Mouse (Mus musculus) A20 (cell line): ENCODE results near the gene Dstyk.

ENCODE experiments used
- DNase-seq: peaks from one replicate; pipeline ENCODE4 v3.0.0-alpha.2; 2011; ENCODE audit warnings: low read depth, low spot score

The Dstyk gene

DNA sequence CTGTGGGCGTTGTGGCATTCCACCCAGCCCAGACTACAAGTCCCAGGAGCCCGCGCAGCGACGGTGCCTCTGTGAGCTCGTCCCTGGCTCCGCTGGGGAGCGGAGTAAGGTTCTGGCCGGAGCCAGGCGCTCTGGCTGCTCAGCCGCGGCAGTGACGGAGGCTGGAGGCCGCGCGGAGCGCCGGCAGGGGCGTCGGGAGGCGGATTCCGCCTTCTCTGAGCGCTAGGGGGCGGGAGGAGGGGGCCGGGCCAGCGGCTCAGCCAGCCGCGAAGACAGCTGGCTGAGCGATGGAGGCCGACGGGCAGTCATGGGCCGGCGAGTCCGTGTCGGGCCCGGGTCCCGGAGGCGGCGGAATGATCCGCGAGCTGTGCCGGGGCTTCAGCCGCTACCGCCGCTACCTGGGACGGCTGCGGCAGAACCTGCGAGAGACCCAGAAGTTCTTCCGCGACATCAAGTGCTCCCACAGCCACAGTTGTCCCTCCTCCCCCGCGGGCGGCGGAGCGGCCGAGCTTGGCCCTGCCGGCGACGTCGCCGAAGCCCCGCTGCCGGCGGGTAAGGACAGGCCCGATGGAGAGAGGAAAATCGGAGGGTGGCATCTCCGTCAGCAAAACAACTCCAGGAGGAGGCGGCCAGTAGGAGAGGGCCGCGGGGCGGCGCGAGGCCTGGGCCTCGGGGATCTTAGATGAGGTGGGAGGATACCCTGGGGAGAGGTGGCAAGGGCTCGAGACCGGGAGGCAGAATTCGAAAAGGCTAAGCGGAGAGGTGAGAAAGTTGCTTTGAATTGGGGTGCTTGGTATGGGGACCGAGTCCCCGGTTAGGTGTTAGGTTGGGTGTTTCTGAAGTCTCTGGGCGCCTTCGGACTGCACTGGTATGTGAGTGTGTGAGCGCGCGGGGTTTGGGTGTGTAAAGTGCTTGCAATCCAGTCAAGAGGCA is at the start of gene Dstyk:
TSS of gene Dstyk (plus strand) at position 237 of the 933 bp plus-strand sequence.
- peak; percentile 91 for DNase-seq

GRCm38 (mm10) chr1:132367692-132368506 is 49.5 kb upstream of the Dstyk start:
- DNase-seq = peak; percentile 77

- peak; percentile 11 for DNase-seq
Measured at GRCm38 (mm10) chr1:132370681-132371173, 46.6 kb upstream of the Dstyk start.

DNA sequence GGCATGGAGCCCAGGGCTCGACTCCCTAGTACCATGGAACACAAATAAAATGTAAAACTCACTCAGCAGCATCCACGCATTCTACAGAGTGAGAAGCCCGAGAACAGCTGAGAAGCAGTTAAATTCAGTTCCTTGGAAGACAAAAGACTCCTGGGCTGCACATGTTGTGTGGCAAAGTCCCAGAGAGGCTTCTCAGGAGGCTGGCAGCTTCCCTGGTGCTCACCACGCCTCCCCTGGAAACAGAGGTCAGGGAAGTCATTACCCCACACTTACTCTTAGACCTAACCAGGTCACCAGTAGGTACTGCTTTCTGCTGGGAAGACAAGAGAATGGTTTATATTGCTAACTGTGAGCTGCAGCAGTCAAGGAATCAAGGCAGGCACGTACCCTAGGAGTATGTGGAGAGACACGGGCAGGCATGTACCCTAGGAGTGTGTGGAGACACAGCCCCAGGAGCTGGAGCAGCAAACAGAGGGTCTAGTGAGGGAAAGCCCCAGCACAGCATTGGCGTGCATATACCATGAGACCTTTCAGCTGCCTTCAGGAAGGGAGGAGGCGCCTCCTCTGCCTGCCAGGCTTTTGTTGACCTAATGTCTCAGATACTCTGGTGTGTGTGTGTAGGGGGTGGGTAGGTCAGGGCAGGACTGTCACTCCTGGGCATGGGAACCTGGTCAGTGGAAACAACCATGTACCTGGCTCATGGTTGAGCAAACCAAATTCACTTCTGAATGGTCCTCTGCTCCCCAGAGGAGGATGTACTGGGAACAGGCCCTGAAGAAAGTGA is 45.9 kb upstream of the Dstyk start:
- DNase-seq = no peak

DNA sequence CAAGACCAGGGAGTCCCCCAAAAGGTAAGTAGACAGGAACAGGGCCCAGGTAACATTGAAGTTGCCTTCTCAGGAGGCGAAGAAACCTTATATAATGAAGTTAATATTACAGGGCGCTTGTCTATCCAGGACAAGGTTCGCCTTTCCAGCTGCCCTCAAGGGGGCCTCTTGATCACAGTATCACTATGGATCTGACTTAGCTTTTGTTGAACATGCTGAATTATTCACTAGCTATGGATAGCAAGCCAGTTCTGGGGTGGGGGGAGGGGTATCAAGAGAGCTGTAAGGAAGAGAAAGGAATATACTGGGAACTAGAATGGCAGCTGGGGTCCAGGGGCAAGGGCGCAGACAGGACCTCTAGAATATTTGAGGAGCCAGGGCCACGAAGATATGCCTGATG is 45.0 kb upstream of the Dstyk start:
- no peak for DNase-seq

- DNase-seq = no peak
Measured at GRCm38 (mm10) chr1:132372896-132373534, 44.3 kb upstream of the Dstyk start.

GRCm38 (mm10) chr1:132374140-132374872 is 43.0 kb upstream of the Dstyk start:
- no peak for DNase-seq

DNA sequence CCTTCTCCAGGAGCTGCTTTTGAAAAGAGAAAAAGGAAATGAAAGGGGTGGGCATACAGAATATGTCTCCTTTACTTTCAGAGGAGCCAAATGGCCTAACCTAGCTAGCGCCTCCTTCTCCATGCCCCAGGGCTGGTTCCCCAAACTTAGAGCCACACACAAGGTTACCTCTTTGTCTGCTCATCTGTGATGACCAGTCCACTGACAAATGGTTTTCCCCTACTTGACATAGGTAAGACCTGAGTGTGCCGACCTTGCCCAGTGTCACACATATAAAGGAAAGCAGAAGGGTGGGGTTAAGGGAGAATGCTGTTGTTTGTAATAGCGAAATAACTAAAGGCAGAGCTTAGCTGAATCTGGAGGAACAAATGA is 42.5 kb upstream of the Dstyk start:
- DNase-seq = peak; percentile 12

DNA sequence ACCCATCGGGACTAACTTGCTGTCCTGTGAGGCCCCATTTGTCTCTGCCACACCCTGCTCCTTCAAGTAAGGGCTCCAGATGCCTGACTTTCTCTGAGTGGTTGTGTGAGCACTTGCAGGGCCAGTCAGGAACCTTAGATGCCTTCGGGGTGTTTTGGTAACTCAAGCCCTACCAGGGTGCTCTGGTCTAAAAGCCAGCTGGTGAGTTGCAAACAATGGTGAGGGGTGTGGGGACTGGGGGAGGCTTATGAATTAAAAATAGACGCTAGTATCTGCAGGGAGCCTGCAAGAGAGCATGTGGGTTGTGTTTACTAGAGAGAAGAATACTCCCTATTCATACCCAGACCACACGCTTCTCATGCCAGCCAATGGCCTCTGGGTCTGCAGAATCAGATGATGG is 42.1 kb upstream of the Dstyk start:
- DNase-seq = no peak

DNA sequence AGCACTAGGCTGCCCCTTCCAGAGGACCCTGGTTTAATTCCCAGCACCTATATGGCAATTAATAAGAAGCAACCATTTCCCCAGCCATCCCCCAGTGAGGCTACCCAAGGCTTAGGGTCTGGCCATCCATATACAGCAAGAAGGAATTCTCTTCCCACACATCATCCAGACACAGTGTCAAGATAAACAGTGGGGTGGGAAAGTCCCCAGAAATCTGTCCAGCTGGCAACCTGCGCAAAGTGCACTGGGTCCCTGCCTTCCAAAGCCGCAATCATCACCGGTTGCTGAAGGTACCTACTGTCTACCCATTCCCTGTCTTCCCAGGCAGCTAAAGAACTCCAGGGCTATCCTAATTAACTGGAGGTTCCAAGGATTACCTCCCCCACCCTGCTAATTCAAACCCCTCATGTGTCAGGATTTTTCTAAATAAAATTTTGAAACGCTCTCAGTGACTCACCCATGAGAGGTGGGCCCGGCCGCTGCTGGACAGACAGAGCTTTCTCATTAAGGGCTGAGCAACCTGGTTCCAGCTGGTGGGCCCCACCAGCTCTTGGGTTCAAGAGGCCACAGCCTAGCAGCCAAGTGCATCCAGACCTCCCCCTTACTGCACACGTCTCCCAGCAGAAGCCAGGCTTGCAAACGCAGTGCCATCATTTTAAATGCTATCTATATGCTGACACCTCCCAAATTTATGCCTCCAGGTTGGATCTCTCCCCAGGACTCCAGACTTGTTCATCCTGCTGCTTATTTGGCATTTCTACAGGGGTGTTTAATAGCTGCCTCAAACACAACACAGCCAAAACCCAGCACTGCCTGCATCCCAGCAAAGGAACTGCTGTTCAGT is 40.9 kb upstream of the Dstyk start:
- DNase-seq = no peak

- DNase-seq = no peak
Measured at GRCm38 (mm10) chr1:132377055-132377365, 40.3 kb upstream of the Dstyk start.

- no peak for DNase-seq
Measured at GRCm38 (mm10) chr1:132377811-132378210, 39.5 kb upstream of the Dstyk start.

DNA sequence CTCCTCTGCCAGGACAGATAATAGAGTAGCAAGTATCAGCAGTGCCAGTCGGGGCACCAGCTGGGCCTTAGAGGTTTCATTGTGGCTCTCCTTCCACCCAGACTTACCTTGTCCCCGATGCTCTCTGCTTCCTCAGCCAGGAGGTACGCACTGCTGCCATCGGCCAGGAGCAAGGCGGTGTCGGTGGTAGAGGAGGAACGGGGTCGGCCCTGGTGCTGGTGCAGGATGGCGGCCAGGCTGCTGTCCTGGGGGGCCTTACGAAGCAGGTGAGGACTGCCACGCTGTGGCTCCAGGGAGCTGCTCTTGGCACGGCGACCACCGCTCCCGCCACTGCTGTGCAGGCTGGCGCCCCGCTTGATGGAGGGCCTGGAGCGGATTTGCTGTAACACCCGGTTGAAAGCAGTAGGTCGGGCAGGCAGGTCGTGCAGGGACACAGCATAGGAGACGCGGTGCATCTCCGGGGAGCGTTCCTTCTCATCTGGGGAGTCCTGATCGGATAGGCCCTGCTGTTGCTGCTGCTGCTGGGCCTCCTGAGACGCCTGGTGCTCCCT is 36.7 kb upstream of the Dstyk start:
- DNase-seq = no peak

DNA sequence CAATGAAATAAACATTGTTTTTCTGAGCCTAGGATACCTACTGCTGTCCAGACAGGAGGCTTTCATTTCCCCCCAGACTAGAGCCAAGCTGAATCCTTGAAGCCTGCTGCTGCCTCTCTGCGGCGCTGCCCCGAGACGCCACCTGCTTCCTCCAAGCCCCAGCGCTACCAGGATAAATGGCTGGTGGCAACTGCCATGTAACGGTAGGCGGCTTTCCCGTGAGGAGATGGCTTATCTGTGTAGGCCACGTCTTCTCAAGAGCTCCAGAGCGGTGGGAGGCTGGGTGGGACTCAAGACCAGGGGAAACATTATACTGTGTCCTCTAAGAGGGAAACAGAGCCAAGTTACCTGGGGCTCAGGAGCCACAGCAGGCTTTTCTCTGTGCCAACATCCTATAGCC is 35.4 kb upstream of the Dstyk start:
- no peak for DNase-seq

GRCm38 (mm10) chr1:132384001-132384554 is 33.3 kb upstream of the Dstyk start:
- DNase-seq = no peak

- no peak for DNase-seq
Measured at GRCm38 (mm10) chr1:132385266-132385665, 32.1 kb upstream of the Dstyk start.

DNA sequence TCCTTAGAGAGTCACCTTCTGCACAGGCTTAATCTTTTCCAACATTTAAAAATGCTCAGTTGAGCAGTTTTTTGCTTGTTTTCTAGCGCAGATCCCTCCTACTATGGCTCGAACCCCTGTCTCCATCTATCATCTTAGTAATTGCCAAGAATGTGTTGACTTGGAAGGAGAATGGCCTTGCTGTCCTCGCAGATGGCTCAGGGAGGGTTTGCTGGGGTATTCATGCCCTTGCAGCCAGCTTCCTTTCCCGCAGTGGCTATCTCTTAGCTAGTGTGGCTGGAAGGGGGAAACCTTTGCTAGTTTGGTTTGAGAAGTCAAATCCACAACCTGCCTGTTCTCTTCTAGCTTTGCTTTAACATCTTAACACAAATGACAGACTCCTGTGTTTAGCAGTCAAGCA is 31.6 kb upstream of the Dstyk start:
- no peak for DNase-seq

- no peak for DNase-seq
Measured at GRCm38 (mm10) chr1:132386266-132386665, 31.1 kb upstream of the Dstyk start.

- no peak for DNase-seq
Measured at GRCm38 (mm10) chr1:132387943-132388342, 29.4 kb upstream of the Dstyk start.
